In the genomic region with DNA sequence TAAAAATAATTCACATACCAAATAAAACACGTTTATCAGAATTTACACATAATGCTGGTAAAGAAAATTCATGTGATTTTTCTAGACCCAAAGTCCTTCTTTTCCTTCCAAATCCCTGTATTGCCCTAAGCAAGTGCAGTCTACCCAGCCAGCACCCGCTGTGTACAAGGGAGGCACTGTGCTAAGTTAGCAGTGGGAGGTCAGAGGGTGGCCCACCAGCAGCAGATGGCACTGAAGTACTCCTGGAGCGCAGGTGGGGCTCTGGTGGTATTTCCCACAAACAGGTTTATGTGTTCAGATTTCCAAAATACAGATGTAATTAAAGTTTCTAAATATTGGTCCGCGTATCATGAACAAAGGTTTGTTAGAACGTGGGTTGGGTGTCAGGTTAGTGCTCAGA, we compare ENCODE assay signal across 19 mouse cellular contexts.
"Had no signal": no experiment of that assay in that cellular context is flagged by ENCODE, and none has a peak within 500 bp of the region (broad histone marks: within the 10 kb centered on the region; RNA-seq: fewer than 3 reads in every experiment).

No protein-coding gene starts in this region.

- H3K4me2 ChIP-seq: kidney, embryonic 15.5 days; lung, embryonic 15.5 days; midbrain, embryonic 13.5 days; stomach, embryonic 15.5 days had no signal

- DNase-seq: kidney, postnatal 10 days; kidney, postnatal 36 days; layer of hippocampus, postnatal 36 days; liver, postnatal 0 days; lung, postnatal 10 days; lung, postnatal 36 days; right cerebral cortex, adult 18-20 months; right cerebral cortex, postnatal 25 days; spleen, adult 18-20 months; thymus, postnatal 25 days had no signal

- H3K9ac ChIP-seq: kidney, embryonic 15.5 days; liver, embryonic 14.5 days; liver, postnatal 0 days; lung, embryonic 15.5 days; midbrain, embryonic 13.5 days; stomach, embryonic 15.5 days had no signal

- H3K27ac ChIP-seq: kidney, embryonic 15.5 days; left cerebral cortex, adult 2 months; liver, embryonic 14.5 days; lung, embryonic 15.5 days; midbrain, embryonic 10.5 days; midbrain, embryonic 13.5 days; stomach, embryonic 15.5 days had no signal

- H3K9me3 ChIP-seq: kidney, embryonic 15.5 days; lung, embryonic 15.5 days; megakaryocyte, embryonic 14.5 days; midbrain, embryonic 10.5 days; midbrain, embryonic 13.5 days; stomach, embryonic 15.5 days had no signal

- H3K36me3 ChIP-seq: stomach, embryonic 15.5 days had no signal

- H3K4me1 ChIP-seq: kidney, embryonic 15.5 days; lung, embryonic 15.5 days; megakaryocyte, embryonic 14.5 days; midbrain, embryonic 10.5 days; midbrain, embryonic 13.5 days; stomach, embryonic 15.5 days had no signal

- H3K4me3 ChIP-seq: kidney, embryonic 15.5 days; left cerebral cortex, adult 2 months; lung, embryonic 15.5 days; megakaryocyte, embryonic 14.5 days; midbrain, embryonic 10.5 days; midbrain, embryonic 13.5 days; stomach, embryonic 15.5 days had no signal

- H3K27me3 ChIP-seq: kidney, embryonic 15.5 days; lung, embryonic 15.5 days; megakaryocyte, embryonic 14.5 days; midbrain, embryonic 13.5 days; stomach, embryonic 15.5 days had no signal

- ATAC-seq: liver, postnatal 0 days; midbrain, embryonic 13.5 days; midbrain, embryonic 16.5 days had no signal
